Mouse (Mus musculus) liver, embryonic 15.5 days (tissue): ENCODE results near the gene Shisa2. TPM values are rescaled to one million over a fixed set of nuclear protein-coding genes. Genes with fewer than 3 reads are reported as not detected.

Source experiments
- ATAC-seq: fragments of 200-750 bp; cut with Nextera tagmentation; 2 replicates; pipeline ENCODE4 v1.8.0; 2017; ENCODE audit warnings: moderate number of reproducible peaks, mild to moderate bottlenecking, moderate library complexity; ENCODE audit not compliant: insufficient read depth
- H3K27ac ChIP-seq: fragments of 300-500 bp; sonication (generic); replicated peaks from 2 replicates; pipeline ENCODE4 v1.5.1; 2015; ENCODE audit warnings: mild to moderate bottlenecking, inconsistent platforms
- H3K27me3 ChIP-seq: fragments of 300-500 bp; sonication (generic); 2 replicates; pipeline ENCODE4 v1.6.1; 2015; ENCODE audit warnings: mild to moderate bottlenecking, inconsistent platforms
- H3K36me3 ChIP-seq: fragments of 300-500 bp; sonication (generic); replicated peaks from 2 replicates; pipeline ENCODE4 v1.6.1; 2015; ENCODE audit warnings: moderate library complexity, mild to moderate bottlenecking, inconsistent platforms
- H3K4me1 ChIP-seq: fragments of 300-500 bp; sonication (generic); replicated peaks from 2 replicates; pipeline ENCODE4 v1.6.1; 2015; ENCODE audit warnings: inconsistent platforms
- H3K4me2 ChIP-seq: fragments of 300-500 bp; sonication (generic); 2 replicates; pipeline ENCODE4 v1.6.1; 2015; ENCODE audit warnings: moderate library complexity, mild to moderate bottlenecking, inconsistent platforms
- H3K4me3 ChIP-seq: fragments of 300-500 bp; sonication (generic); replicated peaks from 2 replicates; pipeline ENCODE4 v1.5.1; 2015; ENCODE audit warnings: mild to moderate bottlenecking, inconsistent platforms
- H3K9ac ChIP-seq: fragments of 300-500 bp; sonication (generic); 2 replicates; pipeline ENCODE4 v1.6.1; 2015; ENCODE audit warnings: moderate library complexity, mild to moderate bottlenecking, inconsistent platforms
- H3K9me3 ChIP-seq: fragments of 300-500 bp; sonication (generic); replicated peaks from 2 replicates; pipeline ENCODE4 v1.6.1; 2016; ENCODE audit warnings: inconsistent platforms
- WGBS: fragments of 180-500 bp; shearing (Covaris S2); methylation state at CpG from one replicate; pipeline ENCODE4 v1.1.7; 2015; ENCODE audit warnings: mixed read lengths; ENCODE audit not compliant: insufficient replicate concordance; 5-methylcytosine and 5-hydroxymethylcytosine counted together
- polyA plus RNA-seq: library from polyadenylated mRNA; unstranded; fragments of >200 nt; fragmentation: Nextera tagmentation; extraction: Ambion mirVana; gene quantifications from 2 replicates; pipeline ENCODE4 v1.2.1, GENCODE M21; 2015

Gene Shisa2
- 0.59 and 0.71 TPM in 2 replicates for polyA plus RNA-seq

DNA sequence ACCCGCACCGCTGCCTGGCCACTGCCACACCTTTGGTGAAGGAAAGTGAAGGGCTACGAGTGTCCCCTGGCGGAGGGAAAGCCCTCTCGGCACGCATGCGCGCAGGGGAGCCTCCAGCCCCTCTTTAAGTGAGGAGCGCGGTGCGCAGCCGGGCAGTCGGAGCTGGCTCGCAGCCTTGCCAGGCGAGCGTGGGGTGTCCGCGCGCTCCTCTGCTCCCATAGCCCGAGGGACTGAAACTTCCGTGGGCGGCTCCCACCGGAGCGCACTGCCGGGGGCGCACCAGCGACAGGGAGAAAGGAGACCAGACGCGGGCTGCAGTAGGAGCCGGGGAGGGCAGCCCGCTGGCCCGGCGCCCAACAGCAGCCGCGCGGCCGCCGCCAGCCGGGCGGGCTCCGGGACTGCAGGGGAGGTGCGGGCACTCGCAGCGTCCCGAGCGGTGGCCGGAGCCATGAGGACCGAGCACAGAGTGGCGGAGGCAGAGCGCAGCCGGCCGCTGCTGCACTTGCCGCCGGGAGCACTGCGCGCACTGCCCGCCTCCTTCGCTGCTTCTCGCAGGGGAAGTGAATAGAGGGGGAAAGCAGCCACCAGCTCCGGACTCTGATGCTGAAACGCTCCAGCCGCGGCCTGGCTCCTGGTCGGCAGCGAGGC is at the start of gene Shisa2:
Gene Shisa2 (plus strand): TSS at position 151 of the 648 bp plus-strand sequence.
- Histone ChIP-seq H3K27ac (no peak within 1 kb of the TSS), H3K4me1 (no peaks in the 10 kb centered on the region; the same call in 1 of the 2 replicates), H3K27me3 (peaks cover 48% of the 10 kb centered on the region), H3K9ac (no peak within 1 kb of the TSS; the same call in 1 of the 2 replicates), H3K4me2 (peak within 1 kb of the TSS; percentile 67), H3K4me3 (peak within 1 kb of the TSS; percentile 54), H3K9me3 (no peaks in the 10 kb centered on the region), H3K36me3 (no peaks in the 10 kb centered on the region)
- under 1% methylated on average over 64 of the region's 65 CpGs for WGBS
- ATAC-seq: peak; percentile 47

DNA sequence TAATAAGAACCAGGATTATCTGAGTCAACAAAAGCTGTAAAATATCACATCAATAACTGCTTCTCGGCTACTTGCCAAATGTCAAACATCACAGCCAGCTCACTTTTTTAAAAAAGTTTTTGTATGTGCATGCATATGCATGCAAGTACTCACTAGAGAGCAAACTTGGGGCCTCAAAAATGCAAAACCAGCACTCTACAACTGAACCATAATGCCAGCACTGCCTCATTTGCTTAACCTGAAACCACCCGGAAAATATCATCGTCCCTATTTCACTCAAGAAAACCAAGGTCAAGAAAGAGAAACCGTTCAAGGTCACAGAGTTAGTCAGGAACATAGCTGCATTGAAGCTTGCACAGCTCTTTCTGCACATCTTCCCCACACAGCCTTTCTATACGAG is 48.7 kb upstream of the Shisa2 start:
- H3K36me3 ChIP-seq: peaks cover 36% of the 10 kb centered on the region
- H3K27me3 ChIP-seq: no peaks in the 10 kb centered on the region
- WGBS: 82% methylated on average over 5 of the region's 5 CpGs
- no peaks in the 10 kb centered on the region for H3K4me1 ChIP-seq
- no peaks in the 10 kb centered on the region for H3K9me3 ChIP-seq
- no peak overlapping the region for H3K27ac ChIP-seq
- ATAC-seq: no peak
- H3K4me2 ChIP-seq: no peak overlapping the region
- H3K4me3 ChIP-seq: no peak overlapping the region
- no peak overlapping the region for H3K9ac ChIP-seq

DNA sequence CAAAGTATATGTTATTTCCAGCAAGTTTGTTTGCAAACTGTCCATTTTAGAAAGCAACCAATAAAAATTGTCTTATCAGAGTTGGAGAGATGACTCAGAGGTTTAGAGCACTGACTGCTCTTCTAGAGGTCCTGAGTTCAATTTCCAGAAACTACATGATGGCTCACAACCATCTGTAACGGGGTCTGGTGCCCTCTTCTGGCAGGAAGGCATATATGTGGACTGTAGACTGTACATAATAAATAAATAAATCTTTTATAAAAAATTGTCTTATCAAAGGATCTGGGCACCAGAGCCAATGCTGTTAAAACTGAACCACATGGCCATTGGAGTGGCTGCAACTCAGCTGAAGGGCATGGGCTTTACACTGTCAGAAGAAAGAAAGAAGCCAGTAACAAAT is 34.5 kb upstream of the Shisa2 start:
- no peaks in the 10 kb centered on the region for H3K4me1 ChIP-seq
- peaks cover 47% of the 10 kb centered on the region for H3K36me3 ChIP-seq
- 70% methylated on average over 1 of the region's 1 CpGs for WGBS
- no peak overlapping the region for H3K4me3 ChIP-seq
- H3K27ac ChIP-seq: no peak overlapping the region
- no peaks in the 10 kb centered on the region for H3K27me3 ChIP-seq
- H3K9me3 ChIP-seq: no peaks in the 10 kb centered on the region
- no peak overlapping the region for H3K4me2 ChIP-seq
- no peak for ATAC-seq
- H3K9ac ChIP-seq: no peak overlapping the region

DNA sequence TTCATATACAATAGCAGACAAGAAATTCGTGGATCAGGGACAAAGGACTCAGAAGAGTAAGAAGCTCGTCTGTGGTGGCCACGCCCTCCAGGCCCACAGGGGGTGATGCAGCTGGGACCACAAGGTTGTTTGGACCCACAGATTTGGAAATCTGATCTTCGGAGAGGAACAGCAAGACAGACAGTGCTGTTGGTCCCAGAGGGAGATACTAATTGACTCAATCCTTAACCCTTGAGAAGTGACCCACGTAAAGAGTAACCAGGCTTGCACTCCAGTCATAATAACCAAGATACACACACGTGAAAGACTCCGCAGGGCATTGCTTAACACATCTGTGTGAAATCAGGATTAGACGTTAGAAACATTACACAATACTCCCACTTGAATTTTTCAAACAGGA is 33.2 kb upstream of the Shisa2 start:
- ATAC-seq: no peak
- H3K27me3 ChIP-seq: no peaks in the 10 kb centered on the region
- H3K36me3 ChIP-seq: peaks cover 37% of the 10 kb centered on the region
- H3K9ac ChIP-seq: no peak overlapping the region
- H3K4me3 ChIP-seq: no peak overlapping the region
- H3K27ac ChIP-seq: no peak overlapping the region
- WGBS: 63% methylated on average over 8 of the region's 8 CpGs
- H3K9me3 ChIP-seq: no peaks in the 10 kb centered on the region
- H3K4me1 ChIP-seq: peaks cover 5% of the 10 kb centered on the region
- H3K4me2 ChIP-seq: no peak overlapping the region

DNA sequence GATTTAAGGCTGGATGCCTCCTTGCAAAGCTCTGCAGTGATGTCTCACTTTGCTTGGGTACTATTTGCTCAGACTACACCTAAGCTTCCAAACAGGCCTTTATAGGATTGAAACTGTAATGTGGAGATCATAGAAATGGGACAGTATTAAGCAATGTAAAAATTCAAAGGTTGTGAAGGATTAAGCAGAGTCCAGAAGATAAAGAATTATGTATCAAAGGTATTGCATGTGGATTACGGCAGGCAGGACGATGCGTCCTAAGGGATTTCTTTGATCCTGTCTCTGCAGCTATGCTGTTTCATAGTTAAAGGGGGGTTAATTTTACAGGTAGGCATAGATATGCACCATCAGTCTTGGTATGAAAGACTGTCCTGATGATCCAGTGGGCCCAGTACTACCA is 32.5 kb upstream of the Shisa2 start:
- Histone ChIP-seq H3K36me3 (peaks cover 37% of the 10 kb centered on the region), H3K4me3 (no peak overlapping the region), H3K9ac (no peak overlapping the region), H3K27me3 (no peaks in the 10 kb centered on the region), H3K4me2 (no peak overlapping the region), H3K27ac (no peak overlapping the region), H3K4me1 (peaks cover 8% of the 10 kb centered on the region), H3K9me3 (no peaks in the 10 kb centered on the region)
- 92% methylated on average over 3 of the region's 3 CpGs for WGBS
- ATAC-seq: no peak

DNA sequence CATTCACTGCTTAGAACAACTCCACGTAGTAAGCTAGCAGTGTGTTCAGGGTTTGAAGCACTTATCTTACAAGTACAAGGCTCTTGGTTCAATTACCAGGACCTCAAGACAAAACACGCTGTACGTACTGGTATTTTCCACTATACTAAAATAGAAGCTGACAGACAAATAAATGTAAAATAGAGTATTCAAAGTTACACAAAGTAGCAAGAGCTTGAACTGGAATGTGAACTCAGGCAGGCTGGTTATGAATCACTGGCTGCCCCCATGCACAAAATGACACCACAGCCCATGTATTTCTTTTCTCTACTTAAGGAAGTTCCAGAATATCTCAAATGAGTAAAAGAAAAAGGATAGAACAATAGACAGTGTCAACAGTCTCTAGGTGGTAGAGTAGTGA is 30.1 kb upstream of the Shisa2 start:
- WGBS: 83% methylated on average over 3 of the region's 3 CpGs
- Histone ChIP-seq H3K27ac (no peak overlapping the region), H3K27me3 (no peaks in the 10 kb centered on the region), H3K4me1 (peaks cover 14% of the 10 kb centered on the region), H3K9me3 (no peaks in the 10 kb centered on the region), H3K4me3 (no peak overlapping the region), H3K36me3 (peaks cover 16% of the 10 kb centered on the region; the same call in 1 of the 2 replicates), H3K9ac (no peak overlapping the region), H3K4me2 (no peak overlapping the region)
- no peak for ATAC-seq

DNA sequence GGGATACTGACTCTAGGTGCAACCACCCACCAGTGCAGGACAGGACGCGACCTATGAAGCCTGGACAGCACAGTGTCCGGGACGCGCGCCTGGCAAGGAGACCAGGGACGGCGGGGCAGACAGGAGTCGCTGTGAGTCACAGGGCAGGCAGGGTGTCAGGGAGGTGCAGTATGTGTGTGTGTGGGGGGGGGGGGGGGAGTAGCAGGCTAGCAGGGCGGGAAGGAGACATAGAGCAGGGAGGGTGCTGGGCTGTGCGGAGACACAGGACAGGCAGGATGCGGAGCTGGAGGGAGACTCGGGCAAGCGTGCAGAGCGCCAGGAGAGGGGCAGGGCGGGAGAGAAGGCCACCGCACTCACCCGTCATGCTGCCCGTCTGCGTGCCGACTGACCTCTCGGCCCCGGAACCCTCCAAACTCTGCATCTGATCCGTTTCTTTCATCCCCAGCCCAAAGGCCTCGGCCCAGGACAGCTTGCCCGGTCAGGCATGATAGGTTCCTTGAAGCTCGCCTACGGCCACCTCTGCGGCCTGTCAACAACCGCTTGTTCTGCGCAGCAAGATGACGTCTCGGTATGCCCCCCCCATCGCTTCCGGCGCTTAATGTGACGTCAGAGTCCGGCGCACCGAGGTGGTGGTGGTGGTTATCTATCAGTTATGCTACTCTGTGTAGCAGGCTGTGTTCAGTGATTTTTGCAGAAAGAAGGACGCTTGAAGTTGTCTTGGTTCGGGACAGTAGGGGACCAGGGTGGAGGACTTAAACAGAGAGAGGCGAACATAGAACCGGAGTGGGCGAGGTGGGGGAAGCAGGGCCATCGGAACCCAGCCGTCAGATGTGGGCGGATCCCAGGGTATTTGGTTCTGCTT is 27.5 kb upstream of the Shisa2 start, which contains the start of gene Cdadc1:
Gene Cdadc1 (minus strand): TSS at position 562 of the 862 bp plus-strand sequence.
- Histone ChIP-seq H3K27me3 (no peaks in the 10 kb centered on the region), H3K4me2 (peak within 1 kb of the TSS; percentile 86), H3K4me3 (peak within 1 kb of the TSS; percentile 92), H3K4me1 (peaks cover 14% of the 10 kb centered on the region), H3K9me3 (no peaks in the 10 kb centered on the region), H3K36me3 (0 out of 2 replicates have a peak, but pooled peaks cover 9% of the 10 kb centered on the region), H3K27ac (peak within 1 kb of the TSS; percentile 76), H3K9ac (peak within 1 kb of the TSS; percentile 86)
- WGBS: under 1% methylated on average over 48 of the region's 48 CpGs
- ATAC-seq: peak; percentile 94

DNA sequence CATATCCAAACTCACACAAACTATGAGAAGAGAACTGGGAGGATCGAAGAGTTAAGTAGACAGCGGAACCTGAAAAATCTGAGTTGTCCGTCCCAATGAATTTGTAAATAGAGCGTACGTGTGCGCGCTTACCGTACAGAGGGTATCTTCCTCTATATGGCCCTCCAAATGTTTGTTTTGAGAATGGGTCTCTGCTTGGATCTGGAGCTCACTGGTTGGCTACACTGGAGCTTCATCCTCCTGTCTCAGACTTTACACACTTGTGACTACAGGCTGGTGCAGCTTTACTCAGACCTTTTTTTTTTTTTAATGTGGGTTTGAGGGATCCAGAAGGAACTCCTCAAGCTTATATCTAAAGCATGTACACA is 26.9 kb upstream of the Shisa2 start:
- peak overlapping the region; percentile 76 for H3K27ac ChIP-seq
- H3K4me2 ChIP-seq: peak overlapping the region; percentile 86
- peaks cover 14% of the 10 kb centered on the region for H3K4me1 ChIP-seq
- ATAC-seq: no peak
- no peaks in the 10 kb centered on the region for H3K9me3 ChIP-seq
- WGBS: 4% methylated on average over 8 of the region's 8 CpGs
- H3K27me3 ChIP-seq: peaks cover 6% of the 10 kb centered on the region; the same call in 1 of the 2 replicates
- 0 out of 2 replicates have a peak, but pooled peaks cover 6% of the 10 kb centered on the region for H3K36me3 ChIP-seq
- H3K9ac ChIP-seq: peak overlapping the region; percentile 86
- peak overlapping the region; percentile 92 for H3K4me3 ChIP-seq

DNA sequence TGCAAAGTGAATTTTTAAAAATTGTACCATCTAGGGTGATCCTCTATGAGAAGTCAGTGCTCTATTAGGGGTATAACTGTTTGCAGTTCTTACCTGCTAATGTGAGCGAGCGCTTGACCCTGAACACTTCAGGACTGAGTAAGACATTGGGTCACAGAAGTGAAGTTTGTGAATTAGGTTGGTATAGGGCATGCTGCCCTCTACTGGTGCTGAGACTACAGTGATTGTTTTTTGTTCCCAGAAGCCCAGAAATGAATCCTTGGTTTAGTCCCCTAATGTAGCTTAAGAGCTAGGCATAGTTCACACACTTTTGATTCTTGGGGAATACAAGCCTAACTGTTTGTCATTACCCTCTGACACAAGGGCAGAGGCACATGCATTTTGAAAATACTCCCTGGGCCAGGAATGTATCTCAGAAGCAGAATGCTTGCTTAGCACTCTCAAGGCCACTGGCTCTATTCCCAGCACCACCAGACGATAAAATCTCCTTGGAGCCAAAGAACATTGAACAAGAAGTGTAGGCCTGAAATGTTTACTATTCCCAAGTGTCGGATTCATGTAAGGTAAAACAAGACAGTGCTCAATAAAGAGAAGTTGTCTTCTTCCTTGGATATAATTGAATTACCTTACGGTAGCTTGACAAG is 21.0 kb upstream of the Shisa2 start:
- ATAC-seq: no peak
- no peak overlapping the region for H3K4me3 ChIP-seq
- no peak overlapping the region for H3K4me2 ChIP-seq
- 54% methylated on average over 5 of the region's 5 CpGs for WGBS
- H3K9me3 ChIP-seq: no peaks in the 10 kb centered on the region
- no peaks in the 10 kb centered on the region for H3K36me3 ChIP-seq
- H3K27me3 ChIP-seq: peaks cover 6% of the 10 kb centered on the region; the same call in 1 of the 2 replicates
- no peaks in the 10 kb centered on the region for H3K4me1 ChIP-seq
- no peak overlapping the region for H3K9ac ChIP-seq
- H3K27ac ChIP-seq: no peak overlapping the region

DNA sequence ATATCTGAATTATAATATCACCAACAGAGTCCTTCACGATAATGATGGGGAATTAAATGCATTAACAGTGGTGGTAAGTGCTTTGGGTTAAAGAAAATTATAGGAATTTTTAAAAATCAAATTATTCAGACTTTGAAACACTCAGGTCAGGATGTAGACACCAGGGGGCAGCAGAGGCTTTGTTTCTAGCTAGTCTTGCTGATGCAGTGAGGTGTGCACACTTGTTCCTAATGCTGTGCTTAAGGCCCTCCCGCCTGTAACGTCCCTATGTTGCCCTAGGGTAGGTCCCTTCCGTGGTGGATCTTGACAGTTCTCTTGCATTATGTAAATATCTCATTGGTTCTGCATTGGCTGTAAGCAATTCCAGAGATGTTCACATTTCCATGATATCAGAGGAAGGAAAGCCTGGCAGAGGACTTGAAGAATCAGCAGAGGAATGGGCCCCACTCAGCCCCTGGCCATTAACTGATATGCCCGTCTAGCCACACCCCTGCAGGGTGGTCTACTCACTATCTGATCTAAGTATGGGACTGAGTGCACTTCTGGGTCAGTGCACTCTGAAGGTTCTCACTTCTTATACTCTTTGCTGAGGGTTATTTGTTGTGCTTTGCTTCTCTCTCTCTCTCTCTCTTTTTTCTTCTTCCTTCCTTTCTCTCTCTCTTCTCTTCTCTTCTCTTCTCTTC is 19.3 kb upstream of the Shisa2 start:
- H3K4me2 ChIP-seq: no peak overlapping the region
- no peaks in the 10 kb centered on the region for H3K4me1 ChIP-seq
- 12% methylated on average over 5 of the region's 5 CpGs for WGBS
- no peak overlapping the region for H3K4me3 ChIP-seq
- peaks cover 6% of the 10 kb centered on the region; the same call in 1 of the 2 replicates for H3K27me3 ChIP-seq
- no peaks in the 10 kb centered on the region for H3K36me3 ChIP-seq
- no peak for ATAC-seq
- no peak overlapping the region for H3K9ac ChIP-seq
- H3K27ac ChIP-seq: no peak overlapping the region
- H3K9me3 ChIP-seq: no peaks in the 10 kb centered on the region
